Mouse (Mus musculus): ENCODE results near the gene Hnrnpf. TPM values are rescaled to one million over a fixed set of nuclear protein-coding genes. Genes with fewer than 3 reads are reported as not detected.

Hnrnpf gene
- polyA plus RNA-seq, 1 experiment from 2014 or later = 748 TPM

- peaks cover 32% of the 10 kb centered on the region for H3K36me3 ChIP-seq
- no peaks in the 10 kb centered on the region for H3K4me1 ChIP-seq
- H3K27ac ChIP-seq = no peak overlapping the region
- no peaks in the 10 kb centered on the region for H3K9me3 ChIP-seq (replicated peaks)
- WGBS = 48% methylated on average over 11 of the region's 11 CpGs
- ATAC-seq (replicated peaks; ENCODE audit: low FRiP score) = no peak
- H3K27me3 ChIP-seq = no peaks in the 10 kb centered on the region
- no peak overlapping the region for H3K4me2 ChIP-seq
- H3K9ac ChIP-seq = no peak overlapping the region
- no peak overlapping the region for H3K4me3 ChIP-seq (replicated peaks)
Measured at GRCm38 (mm10) chr6:117932325-117933051, 32.4 kb downstream of the Hnrnpf start.

GRCm38 (mm10) chr6:117934301-117934700 lies 34.2 kb downstream of the Hnrnpf start:
- whole genome bisulfite sequencing = 84% methylated on average over 6 of the region's 6 CpGs
- Histone ChIP-seq H3K9me3 (replicated peaks) (no peaks in the 10 kb centered on the region), H3K4me2 (no peak overlapping the region), H3K4me1 (no peaks in the 10 kb centered on the region), H3K27me3 (no peaks in the 10 kb centered on the region), H3K9ac (no peak overlapping the region), H3K27ac (no peak overlapping the region), H3K36me3 (peaks cover 17% of the 10 kb centered on the region), H3K4me3 (replicated peaks) (no peak overlapping the region)
- ATAC-seq (replicated peaks; ENCODE audit: low FRiP score) = no peak

GRCm38 (mm10) chr6:117935681-117936612 lies 35.8 kb downstream of the Hnrnpf start:
- WGBS = 88% methylated on average over 14 of the region's 14 CpGs

GRCm38 (mm10) chr6:117937222-117937932 lies 37.3 kb downstream of the Hnrnpf start, which contains the start of gene Fxyd4:
Gene Fxyd4, minus strand, starts transcription at chr6:117937692.
- H3K4me3 ChIP-seq (replicated peaks) = 0 out of 2 replicates have a peak within 1 kb of the TSS, but pooled peaks have one; percentile 6
- 0 out of 2 replicates have a peak within 1 kb of the TSS, but pooled peaks have one; percentile 5 for H3K9ac ChIP-seq
- no peaks in the 10 kb centered on the region for H3K9me3 ChIP-seq (replicated peaks)
- H3K27ac ChIP-seq = peak within 1 kb of the TSS; percentile 75
- H3K4me1 ChIP-seq = no peaks in the 10 kb centered on the region
- 72% methylated on average over 10 of the region's 10 CpGs for WGBS
- H3K4me2 ChIP-seq = 0 out of 2 replicates have a peak within 1 kb of the TSS, but pooled peaks have one; percentile 4
- 0 out of 2 replicates have a peak, but pooled peaks cover 3% of the 10 kb centered on the region for H3K36me3 ChIP-seq
- ATAC-seq (replicated peaks; ENCODE audit: low FRiP score) = no peak; the same call in 1 of the 2 replicates
- H3K27me3 ChIP-seq = no peaks in the 10 kb centered on the region

More at GRCm38 (mm10) chr6:117935681-117936612, 35.8 kb downstream of the Hnrnpf start:
- Histone ChIP-seq H3K9ac (no peak overlapping the region), H3K4me3 (replicated peaks) (no peak overlapping the region), H3K36me3 (0 out of 2 replicates have a peak, but pooled peaks cover 6% of the 10 kb centered on the region), H3K4me1 (no peaks in the 10 kb centered on the region), H3K27me3 (no peaks in the 10 kb centered on the region), H3K27ac (0 out of 2 replicates have a peak overlapping the region, but pooled peaks have one; percentile 9), H3K4me2 (no peak overlapping the region), H3K9me3 (replicated peaks) (no peaks in the 10 kb centered on the region)
- ATAC-seq (replicated peaks; ENCODE audit: low FRiP score) = no peak

GRCm38 (mm10) chr6:117938951-117939350 lies 38.8 kb downstream of the Hnrnpf start:
- no peak for ATAC-seq (replicated peaks; ENCODE audit: low FRiP score)
- H3K4me2 ChIP-seq = no peak overlapping the region
- H3K9me3 ChIP-seq (replicated peaks) = no peaks in the 10 kb centered on the region
- WGBS = 91% methylated on average over 10 of the region's 10 CpGs
- H3K4me3 ChIP-seq (replicated peaks) = no peak overlapping the region
- H3K9ac ChIP-seq = no peak overlapping the region
- H3K4me1 ChIP-seq = no peaks in the 10 kb centered on the region
- H3K27me3 ChIP-seq = no peaks in the 10 kb centered on the region
- H3K27ac ChIP-seq = no peak overlapping the region
- 0 out of 2 replicates have a peak, but pooled peaks cover 3% of the 10 kb centered on the region for H3K36me3 ChIP-seq

- Histone ChIP-seq H3K27ac (no peak overlapping the region), H3K27me3 (no peaks in the 10 kb centered on the region), H3K4me1 (no peaks in the 10 kb centered on the region), H3K9ac (no peak overlapping the region), H3K4me3 (replicated peaks) (no peak overlapping the region), H3K4me2 (no peak overlapping the region), H3K9me3 (replicated peaks) (no peaks in the 10 kb centered on the region), H3K36me3 (0 out of 2 replicates have a peak, but pooled peaks cover 3% of the 10 kb centered on the region)
- 76% methylated on average over 10 of the region's 10 CpGs for WGBS
- ATAC-seq (replicated peaks; ENCODE audit: low FRiP score) = no peak
Measured at GRCm38 (mm10) chr6:117942769-117943168, 42.6 kb downstream of the Hnrnpf start.

GRCm38 (mm10) chr6:117943899-117944298 lies 43.8 kb downstream of the Hnrnpf start:
- H3K4me3 ChIP-seq (replicated peaks) = no peak overlapping the region
- H3K27ac ChIP-seq = no peak overlapping the region
- no peak overlapping the region for H3K9ac ChIP-seq
- H3K4me2 ChIP-seq = no peak overlapping the region
- no peaks in the 10 kb centered on the region for H3K27me3 ChIP-seq
- H3K9me3 ChIP-seq (replicated peaks) = no peaks in the 10 kb centered on the region
- no peaks in the 10 kb centered on the region for H3K4me1 ChIP-seq
- WGBS = 78% methylated on average over 2 of the region's 2 CpGs
- 0 out of 2 replicates have a peak, but pooled peaks cover 3% of the 10 kb centered on the region for H3K36me3 ChIP-seq
- ATAC-seq (replicated peaks; ENCODE audit: low FRiP score) = no peak

- H3K9ac ChIP-seq = no peak overlapping the region
- no peaks in the 10 kb centered on the region for H3K36me3 ChIP-seq
Measured at GRCm38 (mm10) chr6:117952330-117952729, 52.2 kb downstream of the Hnrnpf start.

GRCm38 (mm10) chr6:117956161-117956560 lies 56.0 kb downstream of the Hnrnpf start:
- Histone ChIP-seq H3K4me1 (peaks cover 2% of the 10 kb centered on the region; the same call in 1 of the 2 replicates), H3K4me3 (replicated peaks) (no peak overlapping the region), H3K9me3 (replicated peaks) (no peaks in the 10 kb centered on the region), H3K27me3 (no peaks in the 10 kb centered on the region), H3K9ac (no peak overlapping the region), H3K27ac (peak overlapping the region; percentile 79), H3K36me3 (no peaks in the 10 kb centered on the region), H3K4me2 (no peak overlapping the region)
- WGBS = 60% methylated on average over 6 of the region's 6 CpGs
- ATAC-seq (replicated peaks; ENCODE audit: low FRiP score) = no peak

More at GRCm38 (mm10) chr6:117952330-117952729, 52.2 kb downstream of the Hnrnpf start:
- Histone ChIP-seq H3K4me2 (no peak overlapping the region), H3K9me3 (replicated peaks) (no peaks in the 10 kb centered on the region), H3K4me3 (replicated peaks) (no peak overlapping the region), H3K4me1 (no peaks in the 10 kb centered on the region; the same call in 1 of the 2 replicates), H3K27ac (no peak overlapping the region), H3K27me3 (no peaks in the 10 kb centered on the region)
- ATAC-seq (replicated peaks; ENCODE audit: low FRiP score) = no peak
- whole genome bisulfite sequencing = 85% methylated on average over 4 of the region's 4 CpGs

- Histone ChIP-seq H3K36me3 (no peaks in the 10 kb centered on the region), H3K4me1 (peaks cover 2% of the 10 kb centered on the region; the same call in 1 of the 2 replicates), H3K9ac (no peak overlapping the region), H3K27ac (peak overlapping the region; percentile 79), H3K9me3 (replicated peaks) (no peaks in the 10 kb centered on the region), H3K4me3 (replicated peaks) (no peak overlapping the region), H3K27me3 (no peaks in the 10 kb centered on the region), H3K4me2 (0 out of 2 replicates have a peak overlapping the region, but pooled peaks have one; percentile 30)
- 20% methylated on average over 14 of the region's 14 CpGs for WGBS
- ATAC-seq (replicated peaks; ENCODE audit: low FRiP score) = peak; percentile 80
Measured at GRCm38 (mm10) chr6:117956851-117957501, 56.9 kb downstream of the Hnrnpf start.

GRCm38 (mm10) chr6:117963201-117963600 lies 63.1 kb downstream of the Hnrnpf start:
- no peak overlapping the region for H3K4me2 ChIP-seq
- no peak overlapping the region for H3K4me3 ChIP-seq (replicated peaks)
- no peak overlapping the region for H3K9ac ChIP-seq
- no peak for ATAC-seq (replicated peaks; ENCODE audit: low FRiP score)
- H3K27me3 ChIP-seq = no peaks in the 10 kb centered on the region
- no peaks in the 10 kb centered on the region for H3K36me3 ChIP-seq
- H3K4me1 ChIP-seq = peaks cover 7% of the 10 kb centered on the region; the same call in 1 of the 2 replicates
- no peak overlapping the region for H3K27ac ChIP-seq
- WGBS = 94% methylated on average over 3 of the region's 3 CpGs
- no peaks in the 10 kb centered on the region for H3K9me3 ChIP-seq (replicated peaks)
